Mouse (Mus musculus) ES-E14 (cell line): ENCODE results near the gene Cnbp. TPM values are rescaled to one million over a fixed set of nuclear protein-coding genes. Genes with fewer than 3 reads are reported as not detected.
A peak's percentile ranks its signal among the peaks of the same experiment; 100 is the strongest.

Source experiments
- DNase-seq: peaks from one replicate; pipeline ENCODE4 v3.0.0-alpha.2; 2013; ENCODE audit warnings: low read depth, low spot score
- H3K27ac ChIP-seq: 2 replicates; pipeline ENCODE4 v1.5.1; 2012; ENCODE audit warnings: low read depth, mild to moderate bottlenecking, low read length, moderate library complexity, mixed read lengths; ENCODE audit not compliant: poor library complexity, insufficient read depth, severe bottlenecking
- H3K36me3 ChIP-seq: 2 replicates; pipeline ENCODE4 v1.6.1; 2012; ENCODE audit warnings: mild to moderate bottlenecking, low read length, moderate library complexity, mixed read lengths; ENCODE audit not compliant: control insufficient read depth, poor library complexity, insufficient read depth, severe bottlenecking
- H3K4me1 ChIP-seq, 2 experiments: fragments of 150-350 bp in 1 of 2; sonication (generic) in 1 of 2; 2 replicates each; pipeline ENCODE4 v1.6.1; 2012; ENCODE audit warnings: low read length in 2 of 2, mild to moderate bottlenecking in 1 of 2, mixed read lengths in 1 of 2; ENCODE audit not compliant: control insufficient read depth in 2 of 2, insufficient read depth in 2 of 2, poor library complexity in 1 of 2
- H3K4me3 ChIP-seq, 2 experiments: fragments of 150-350 bp in 1 of 2; sonication (generic) in 1 of 2; 2 replicates each; pipeline ENCODE4 v1.5.1; 2012; ENCODE audit warnings: low read length in 2 of 2, low read depth in 1 of 2, mild to moderate bottlenecking in 1 of 2, mixed read lengths in 1 of 2; ENCODE audit not compliant: insufficient read depth in 1 of 2, poor library complexity in 1 of 2, severe bottlenecking in 1 of 2
- H3K9ac ChIP-seq: 2 replicates; pipeline ENCODE4 v1.6.1; 2012; ENCODE audit warnings: low read depth, mild to moderate bottlenecking, low read length, mixed read lengths; ENCODE audit not compliant: poor library complexity, insufficient read depth, severe bottlenecking
- H3K9me3 ChIP-seq: fragments of 150-350 bp; sonication (generic); 2 replicates; pipeline ENCODE4 v1.6.1; 2012; ENCODE audit warnings: low read depth, mild to moderate bottlenecking, low read length; ENCODE audit not compliant: control insufficient read depth, insufficient read depth
- CHD2 ChIP-seq: IDR thresholded peaks from 2 replicates; pipeline ENCODE4 v1.6.1; 2014; ENCODE audit warnings: mild to moderate bottlenecking, low read depth, low read length, inconsistent platforms
- HCFC1 ChIP-seq: IDR thresholded peaks from 2 replicates; pipeline ENCODE4 v1.6.1; 2012; ENCODE audit warnings: low read length, inconsistent platforms, borderline replicate concordance; ENCODE audit not compliant: insufficient read depth
- MAFK ChIP-seq: IDR thresholded peaks from 2 replicates; pipeline ENCODE4 v1.6.1; 2014; ENCODE audit warnings: mild to moderate bottlenecking, low read depth, low read length, inconsistent platforms; ENCODE audit not compliant: insufficient read depth
- ZC3H11A ChIP-seq: IDR thresholded peaks from 2 replicates; pipeline ENCODE4 v1.6.1; 2012; ENCODE audit warnings: low read depth, mild to moderate bottlenecking, inconsistent platforms, low read length, borderline replicate concordance
- ZNF384 ChIP-seq: IDR thresholded peaks from 2 replicates; pipeline ENCODE4 v1.6.1; 2012; ENCODE audit warnings: low read depth, low read length, inconsistent platforms
- in situ Hi-C, 2 experiments: fragments of 600-800 bp; cut with MboI; formaldehyde crosslinking; loops; one replicate each; pipeline ENCODE4 v1.15.1; 2025; ENCODE audit warnings: low sequenced_read_pairs in 2 of 2, inconsistent platforms in 1 of 2; ENCODE audit not compliant: unreplicated experiment in 2 of 2
- total RNA-seq: library from RNA; depleted of rRNA; stranded (reverse); fragments of 300-350 nt; gene quantifications from 2 replicates; pipeline ENCODE4 v1.2.3, GENCODE M21; 2012

The Cnbp gene
- total RNA-seq, 1 experiment, result 562 TPM

GRCm38 (mm10) chr6:87857071-87857470 is 6.2 kb upstream of the Cnbp start:
- H3K4me3 ChIP-seq, result no peak overlapping the region
- no peak overlapping the region for H3K9ac ChIP-seq
- in situ Hi-C loops, result no loop called here
- no peak for DNase-seq
- no peaks in the 10 kb centered on the region for H3K9me3 ChIP-seq
- H3K27ac ChIP-seq, result no peak overlapping the region
- TF ChIP-seq ZNF384 (no peak), CHD2 (no peak), HCFC1 (no peak), ZC3H11A (no peak), MAFK (no peak)
- peaks cover 6 to 10% of the 10 kb centered on the region in 2 experiments; a peak in 1 of 4 replicates for H3K4me1 ChIP-seq
- no peaks in the 10 kb centered on the region for H3K36me3 ChIP-seq

GRCm38 (mm10) chr6:87853446-87853845 is 2.5 kb upstream of the Cnbp start:
- TF ChIP-seq MAFK (peak; percentile 55; the same call in 1 of the 2 replicates), CHD2 (no peak)
- peaks cover 3% of the 10 kb centered on the region for H3K36me3 ChIP-seq
- H3K9ac ChIP-seq, result no peak overlapping the region
- H3K27ac ChIP-seq, result no peak overlapping the region
- in situ Hi-C loops, result no loop called here
- no peak for DNase-seq
- no peaks in the 10 kb centered on the region for H3K9me3 ChIP-seq
- no peak overlapping the region for H3K4me3 ChIP-seq
- H3K4me1 ChIP-seq, result peaks cover 7 to 11% of the 10 kb centered on the region in 2 experiments; a peak in 3 of 4 replicates

GRCm38 (mm10) chr6:87851871-87852270 is 965 bp upstream of the Cnbp start:
- peaks cover 3% of the 10 kb centered on the region for H3K36me3 ChIP-seq
- in situ Hi-C loops, result no loop called here
- no peak overlapping the region for H3K9ac ChIP-seq
- TF ChIP-seq HCFC1 (no peak), ZC3H11A (no peak), CHD2 (no peak), ZNF384 (no peak), MAFK (no peak)
- DNase-seq, result no peak
- no peaks in the 10 kb centered on the region for H3K9me3 ChIP-seq
- H3K27ac ChIP-seq, result no peak overlapping the region; the same call in 1 of the 2 replicates
- H3K4me3 ChIP-seq, result peak overlapping the region in 1 of 2 experiments; percentile 97; a peak in 2 of 4 replicates
- peaks cover 7 to 11% of the 10 kb centered on the region in 2 experiments; a peak in 3 of 4 replicates for H3K4me1 ChIP-seq

GRCm38 (mm10) chr6:87850155-87850899 is 579 bp downstream of the Cnbp start:
- Histone ChIP-seq H3K9me3 (no peaks in the 10 kb centered on the region), H3K9ac (peak overlapping the region; percentile 97), H3K36me3 (peaks cover 9% of the 10 kb centered on the region), H3K27ac (peak overlapping the region; percentile 93), H3K4me1 (peaks cover 7 to 11% of the 10 kb centered on the region in 2 experiments; a peak in 3 of 4 replicates), H3K4me3 (peak overlapping the region; percentile 88 to 97)
- no peak for TF ChIP-seq ZNF384
- TF ChIP-seq MAFK, result no peak
- TF ChIP-seq ZC3H11A, result no peak
- no peak for TF ChIP-seq CHD2
- TF ChIP-seq HCFC1, result no peak
- in situ Hi-C loops, result no loop called here
- DNase-seq, result no peak
